Mouse (Mus musculus) midbrain, postnatal 0 days (tissue): ENCODE measurements around the gene Acot13. TPM values are rescaled to one million over a fixed set of nuclear protein-coding genes. Genes with fewer than 3 reads are reported as not detected.

ENCODE experiments used
- ATAC-seq: fragments of 200-750 bp; cut with Nextera tagmentation; 2 replicates; pipeline ENCODE4 v1.8.0; 2017; ENCODE audit warnings: moderate number of reproducible peaks, mild to moderate bottlenecking, moderate TSS enrichment, moderate library complexity; ENCODE audit not compliant: low FRiP score
- DNase-seq: peaks from one replicate; pipeline ENCODE4 v3.0.0-alpha.2; 2015; ENCODE audit warnings: low spot score
- H3K27ac ChIP-seq: fragments of 300-500 bp; sonication (generic); 2 replicates; pipeline ENCODE4 v1.5.1; 2014; ENCODE audit warnings: low read depth, mild to moderate bottlenecking, low read length, mixed read lengths
- H3K27me3 ChIP-seq: fragments of 300-500 bp; sonication (generic); 2 replicates; pipeline ENCODE4 v1.6.1; 2014; ENCODE audit warnings: low read length, control low read depth, mixed read lengths; ENCODE audit not compliant: insufficient read depth
- H3K36me3 ChIP-seq: fragments of 300-500 bp; sonication (generic); 2 replicates; pipeline ENCODE4 v1.6.1; 2014; ENCODE audit warnings: low read length, control low read depth, mixed read lengths; ENCODE audit not compliant: insufficient read depth
- H3K4me1 ChIP-seq: fragments of 300-500 bp; sonication (generic); 2 replicates; pipeline ENCODE4 v1.6.1; 2014; ENCODE audit warnings: mild to moderate bottlenecking, control low read depth, antibody characterized with exemption, low read length, mixed read lengths; ENCODE audit not compliant: insufficient read depth
- H3K4me2 ChIP-seq: fragments of 300-500 bp; sonication (generic); 2 replicates; pipeline ENCODE4 v1.6.1; 2014; ENCODE audit warnings: low read depth, mild to moderate bottlenecking, low read length, mixed read lengths; ENCODE audit not compliant: poor library complexity, severe bottlenecking
- H3K4me3 ChIP-seq: fragments of 300-500 bp; sonication (generic); 2 replicates; pipeline ENCODE4 v1.5.1; 2014; ENCODE audit warnings: low read depth, mild to moderate bottlenecking, low read length, moderate library complexity
- H3K9ac ChIP-seq: fragments of 300-500 bp; sonication (generic); replicated peaks from 2 replicates; pipeline ENCODE4 v1.6.1; 2014; ENCODE audit warnings: mild to moderate bottlenecking, low read length, moderate library complexity, mixed read lengths; ENCODE audit not compliant: poor library complexity, severe bottlenecking
- H3K9me3 ChIP-seq: fragments of 300-500 bp; sonication (generic); 2 replicates; pipeline ENCODE4 v1.6.1; 2016; ENCODE audit warnings: low read length, control low read depth
- CTCF ChIP-seq: IDR thresholded peaks from 2 replicates; pipeline ENCODE4 v1.5.1; 2016; ENCODE audit warnings: antibody characterized with exemption, mild to moderate bottlenecking
- WGBS: fragments of 180-500 bp; shearing (Covaris S2); extraction: QIAGEN DNeasy Blood & Tissue Kit; methylation state at CpG from one replicate; pipeline ENCODE4 v1.1.7; 2014; 5-methylcytosine and 5-hydroxymethylcytosine counted together
- polyA plus RNA-seq: library from polyadenylated mRNA; unstranded; fragments of >200 nt; fragmentation: Nextera tagmentation; extraction: Ambion mirVana; gene quantifications from 2 replicates; pipeline ENCODE4 v1.2.1, GENCODE M21; 2015
- total RNA-seq: library from RNA; depleted of rRNA; stranded (reverse); fragments of >200 nt; gene quantifications from 2 replicates; pipeline ENCODE4 v1.2.3, GENCODE M21; 2014

The Acot13 gene
- total and polyA plus RNA-seq, 2 experiments from 2014 or later: 25.4 to 67.1 TPM

DNA sequence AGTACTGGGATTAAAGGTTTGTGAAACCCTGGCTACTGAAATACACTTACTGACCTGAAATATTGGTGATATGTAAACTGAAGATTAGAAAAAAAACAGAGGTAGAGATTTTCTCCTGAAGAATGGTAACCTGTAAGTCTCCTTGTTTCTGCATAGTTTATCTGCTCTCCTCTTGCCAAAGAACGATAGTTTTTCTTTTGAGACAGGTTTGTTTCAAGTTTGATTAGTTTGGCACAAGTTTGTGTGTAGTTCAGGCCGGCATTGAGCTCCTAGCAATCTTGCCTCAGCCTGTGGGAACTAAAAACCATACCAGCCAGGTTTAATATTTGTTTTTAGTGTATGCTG lies 1.4 kb upstream of the Acot13 start:
- Histone ChIP-seq H3K27ac (no peak overlapping the region), H3K36me3 (no peaks in the 10 kb centered on the region), H3K4me2 (peak overlapping the region; percentile 86), H3K4me1 (peaks cover 7% of the 10 kb centered on the region; the same call in 1 of the 2 replicates), H3K4me3 (peak overlapping the region; percentile 72), H3K27me3 (no peaks in the 10 kb centered on the region), H3K9ac (peak overlapping the region; percentile 71), H3K9me3 (no peaks in the 10 kb centered on the region)
- TF ChIP-seq CTCF: no peak
- WGBS: 61% methylated on average over 2 of the region's 2 CpGs
- DNase-seq (no peak), ATAC-seq (no peak)

DNA sequence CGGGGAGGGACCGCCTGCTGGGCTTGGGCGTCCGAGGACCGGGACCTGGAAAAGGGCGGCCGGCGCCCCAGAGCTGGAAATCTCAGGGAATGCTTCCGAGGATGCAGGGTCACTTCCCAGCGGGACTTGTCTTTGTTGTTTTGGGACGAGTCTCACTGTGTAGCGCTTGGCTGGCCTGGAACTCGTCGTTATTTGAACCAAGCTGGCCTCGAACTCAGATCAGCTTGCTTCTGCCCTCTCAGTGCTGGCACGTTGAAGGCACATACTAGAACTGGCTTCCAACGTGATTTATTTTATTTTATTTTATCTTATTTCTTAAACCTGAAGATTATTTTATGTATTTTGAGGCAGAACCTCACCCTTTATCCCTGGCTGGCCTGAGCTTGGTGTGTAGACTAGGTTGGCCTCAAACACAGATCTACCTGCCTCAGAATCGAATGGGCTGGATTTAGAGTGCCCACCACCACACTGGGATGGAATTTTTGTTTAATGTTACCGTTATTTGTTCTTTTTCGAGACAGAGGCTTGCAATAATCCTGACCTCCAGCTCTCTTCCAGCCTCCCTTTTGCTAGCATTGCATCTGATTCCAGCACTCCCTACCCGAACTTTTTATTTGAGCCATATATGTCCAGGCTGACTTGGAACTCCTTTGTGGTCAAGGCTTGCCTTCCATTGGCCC lies 931 bp upstream of the Acot13 start:
- no peaks in the 10 kb centered on the region for H3K36me3 ChIP-seq
- peak overlapping the region; percentile 72 for H3K4me3 ChIP-seq
- no peak for TF ChIP-seq CTCF
- WGBS: 4% methylated on average over 21 of the region's 21 CpGs
- DNase-seq (no peak), ATAC-seq (0 out of 2 replicates have a peak, but pooled peaks have one; percentile 5)
- no peaks in the 10 kb centered on the region for H3K9me3 ChIP-seq
- H3K4me2 ChIP-seq: peak overlapping the region; percentile 86
- peaks cover 7% of the 10 kb centered on the region; the same call in 1 of the 2 replicates for H3K4me1 ChIP-seq
- no peaks in the 10 kb centered on the region for H3K27me3 ChIP-seq
- H3K9ac ChIP-seq: peak overlapping the region; percentile 71
- H3K27ac ChIP-seq: peak overlapping the region; percentile 71

DNA sequence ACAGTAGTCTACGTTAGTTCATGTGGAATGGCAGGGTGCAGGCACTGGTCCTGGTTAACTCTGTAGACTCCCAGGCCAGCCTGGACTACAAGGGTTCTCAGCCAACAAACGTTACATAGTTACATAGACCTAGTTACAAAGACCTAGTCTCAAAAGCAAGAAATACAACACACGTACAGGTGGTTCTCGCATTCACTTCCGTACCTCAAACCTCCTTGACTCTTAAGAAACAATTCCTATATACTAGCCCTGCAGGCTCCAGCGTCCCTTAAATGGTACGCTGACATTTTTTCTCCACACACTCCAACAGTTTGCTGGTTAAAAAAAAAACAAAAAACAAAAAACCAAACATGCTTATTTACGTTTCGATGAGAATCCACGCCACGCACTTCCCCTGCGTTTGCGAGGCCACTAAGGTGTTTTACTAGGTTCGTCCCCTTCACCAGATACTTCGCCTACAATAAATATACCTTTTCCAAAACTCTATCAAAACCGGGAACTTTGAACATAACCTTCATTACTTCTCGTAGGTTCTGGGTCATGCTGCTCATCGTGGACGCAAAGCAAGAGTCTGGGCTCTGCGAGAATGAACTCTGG lies 486 bp downstream of the Acot13 start:
- DNase-seq (no peak), ATAC-seq (no peak)
- Histone ChIP-seq H3K4me1 (peaks cover 7% of the 10 kb centered on the region; the same call in 1 of the 2 replicates), H3K4me3 (peak overlapping the region; percentile 72), H3K27ac (no peak overlapping the region), H3K4me2 (peak overlapping the region; percentile 62), H3K36me3 (no peaks in the 10 kb centered on the region), H3K9me3 (no peaks in the 10 kb centered on the region), H3K27me3 (no peaks in the 10 kb centered on the region), H3K9ac (peak overlapping the region; percentile 54)
- no peak for TF ChIP-seq CTCF
- WGBS: 2% methylated on average over 20 of the region's 20 CpGs

DNA sequence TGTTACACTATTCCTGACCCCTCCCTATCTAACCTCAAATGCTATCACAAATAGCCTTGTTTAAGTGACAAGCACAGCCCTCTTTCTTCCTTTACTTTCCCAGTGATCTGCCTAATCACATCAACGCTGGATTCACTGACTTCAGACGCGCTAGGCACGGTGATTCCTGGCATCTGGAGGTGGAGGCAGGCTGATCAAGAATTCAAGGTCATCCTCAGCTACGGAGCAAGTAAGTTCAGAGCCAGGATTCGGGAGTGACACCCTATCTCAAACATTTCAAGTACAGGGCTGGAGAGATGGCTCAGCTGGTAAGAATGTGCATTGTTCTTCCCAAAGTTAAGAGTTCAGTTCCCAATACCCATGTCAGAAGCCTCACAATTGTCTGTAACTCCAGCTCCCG lies 5.2 kb downstream of the Acot13 start:
- Histone ChIP-seq H3K4me1 (no peaks in the 10 kb centered on the region), H3K4me3 (no peak overlapping the region), H3K4me2 (no peak overlapping the region), H3K9ac (no peak overlapping the region), H3K27ac (no peak overlapping the region), H3K9me3 (no peaks in the 10 kb centered on the region), H3K27me3 (no peaks in the 10 kb centered on the region), H3K36me3 (no peaks in the 10 kb centered on the region)
- 86% methylated on average over 7 of the region's 7 CpGs for WGBS
- no peak for DNase-seq
- ATAC-seq: no peak
- TF ChIP-seq CTCF: no peak

DNA sequence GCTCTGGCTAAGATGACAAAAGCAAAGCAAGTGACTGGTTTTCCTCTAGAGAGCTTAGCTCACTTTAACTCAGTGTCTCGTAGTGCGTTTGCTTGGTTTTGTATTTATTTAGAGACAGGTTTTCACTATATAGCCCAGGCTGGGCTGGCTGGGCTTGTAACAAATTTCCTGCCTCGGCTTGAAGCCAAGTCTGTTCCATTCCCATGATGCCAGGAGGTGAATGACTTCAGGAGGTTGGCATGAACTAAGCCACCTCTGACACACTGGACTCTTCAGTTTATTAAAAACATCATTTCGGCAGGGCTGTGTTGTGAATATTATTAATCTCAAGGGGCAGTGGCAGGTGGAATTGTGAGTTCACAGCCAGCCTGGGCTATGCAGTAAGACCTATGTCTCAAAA lies 5.8 kb downstream of the Acot13 start:
- no peak for TF ChIP-seq CTCF
- no peak overlapping the region for H3K4me2 ChIP-seq
- no peaks in the 10 kb centered on the region for H3K4me1 ChIP-seq
- DNase-seq (no peak), ATAC-seq (no peak)
- H3K36me3 ChIP-seq: no peaks in the 10 kb centered on the region
- H3K9me3 ChIP-seq: no peaks in the 10 kb centered on the region
- no peaks in the 10 kb centered on the region for H3K27me3 ChIP-seq
- no peak overlapping the region for H3K4me3 ChIP-seq
- no peak overlapping the region for H3K27ac ChIP-seq
- no peak overlapping the region for H3K9ac ChIP-seq
- 87% methylated on average over 4 of the region's 4 CpGs for WGBS

DNA sequence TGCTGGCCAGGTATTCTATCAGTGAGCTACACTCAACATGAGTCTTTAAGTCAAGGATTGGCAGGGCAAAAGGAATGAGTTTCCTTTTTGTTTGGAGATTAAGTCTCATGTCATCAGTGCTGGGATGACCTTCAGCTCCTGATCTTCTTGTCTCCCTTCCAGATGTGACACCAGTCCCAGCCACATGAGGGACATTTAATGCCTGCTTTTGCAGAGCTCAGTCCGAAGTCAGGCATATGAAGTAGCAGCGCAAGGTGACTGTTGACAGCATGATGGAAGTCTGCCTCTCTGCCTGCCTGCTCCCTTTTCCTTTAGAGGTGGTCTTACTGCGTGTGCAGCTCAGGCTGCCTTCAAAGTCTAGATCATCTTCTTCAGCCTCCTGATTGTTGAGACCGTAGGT lies 6.7 kb downstream of the Acot13 start:
- no peaks in the 10 kb centered on the region for H3K4me1 ChIP-seq
- H3K4me2 ChIP-seq: no peak overlapping the region
- H3K9ac ChIP-seq: no peak overlapping the region
- H3K27me3 ChIP-seq: no peaks in the 10 kb centered on the region
- H3K36me3 ChIP-seq: no peaks in the 10 kb centered on the region
- WGBS: 94% methylated on average over 4 of the region's 4 CpGs
- ATAC-seq (no peak), DNase-seq (no peak)
- H3K9me3 ChIP-seq: no peaks in the 10 kb centered on the region
- H3K4me3 ChIP-seq: no peak overlapping the region
- no peak overlapping the region for H3K27ac ChIP-seq
- no peak for TF ChIP-seq CTCF
